Mouse (Mus musculus) cerebellum, postnatal 36 days (tissue): Measurements from ENCODE around the gene Gja5.

Experiments
- DNase-seq, 2 experiments: peaks; one replicate each; pipeline ENCODE4 v3.0.0; 2021 to 2022; ENCODE audit warnings: mixed read lengths in 2 of 2

Gene Gja5

DNA sequence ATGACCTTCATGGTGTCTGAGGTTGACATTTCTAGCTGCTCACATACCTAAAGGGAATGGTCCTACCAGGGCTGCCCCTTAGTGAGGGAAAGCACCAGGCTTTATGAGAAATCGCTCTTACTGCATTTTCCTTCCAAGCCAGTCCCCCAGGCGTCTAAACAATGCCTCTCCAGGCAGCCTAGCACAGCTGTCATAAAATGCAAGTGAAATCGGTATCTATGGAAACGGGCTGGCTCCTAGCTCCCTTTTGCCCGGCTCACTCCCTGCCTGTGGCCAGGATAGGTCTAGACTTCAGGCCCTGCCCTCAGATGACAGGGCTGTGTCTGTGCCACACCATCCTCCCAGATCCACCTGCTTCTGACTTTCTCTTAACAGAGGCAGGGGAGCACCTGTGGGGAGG, 33.1 kb downstream of the Gja5 start:
- no peak for DNase-seq

DNA sequence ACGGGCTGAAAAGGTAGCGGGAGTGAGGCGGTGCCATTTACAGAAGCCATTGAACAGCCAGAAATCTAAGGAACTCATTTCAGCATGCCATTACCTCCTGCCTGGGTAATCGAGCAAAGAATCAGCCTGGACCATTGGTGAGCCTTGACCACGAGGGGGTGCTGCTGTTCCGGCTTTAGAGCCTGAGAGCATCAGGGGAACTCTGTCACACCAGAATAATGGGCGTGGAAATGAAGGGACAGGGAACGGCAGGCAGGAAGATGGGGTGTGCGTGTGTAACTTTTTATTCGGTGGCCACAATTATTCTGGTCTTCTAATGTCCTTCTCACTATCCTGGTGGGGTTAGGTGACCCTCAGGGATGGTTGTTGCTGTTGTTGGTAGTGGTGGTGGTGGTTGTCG, 34.2 kb downstream of the Gja5 start:
- DNase-seq = peak; percentile 91 to 94

DNA sequence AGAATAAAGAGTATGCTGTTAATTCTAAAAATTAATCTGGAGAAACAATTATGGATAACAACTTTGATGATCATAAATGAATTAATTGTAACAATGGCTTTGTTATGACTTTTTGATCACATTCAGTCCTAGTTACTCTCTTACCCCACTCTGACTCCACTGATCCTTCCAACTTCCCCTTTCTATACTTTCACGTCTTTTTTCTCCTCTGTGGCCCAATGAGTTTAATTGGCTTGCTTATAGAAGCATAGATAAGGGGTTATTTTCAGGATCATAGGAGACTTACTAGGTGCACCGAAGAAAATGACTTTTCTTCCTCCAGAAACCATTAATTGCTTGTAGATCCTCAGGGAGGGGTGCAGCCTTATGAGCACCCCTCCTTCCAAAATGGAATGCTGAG, 38.2 kb downstream of the Gja5 start:
- DNase-seq = no peak

- DNase-seq = no peak
These were observed 49.2 kb downstream of the Gja5 start for GRCm38 (mm10) chr3:96953489-96954233.

- no peak for DNase-seq
These were observed 56.1 kb downstream of the Gja5 start for GRCm38 (mm10) chr3:96960597-96960996.

- DNase-seq = peak; percentile 11
These were observed 58.9 kb downstream of the Gja5 start for GRCm38 (mm10) chr3:96963088-96964034.

GRCm38 (mm10) chr3:96970986-96971385, 66.5 kb downstream of the Gja5 start:
- no peak for DNase-seq

- DNase-seq = no peak
These were observed 70.0 kb downstream of the Gja5 start for GRCm38 (mm10) chr3:96974467-96974866.

DNA sequence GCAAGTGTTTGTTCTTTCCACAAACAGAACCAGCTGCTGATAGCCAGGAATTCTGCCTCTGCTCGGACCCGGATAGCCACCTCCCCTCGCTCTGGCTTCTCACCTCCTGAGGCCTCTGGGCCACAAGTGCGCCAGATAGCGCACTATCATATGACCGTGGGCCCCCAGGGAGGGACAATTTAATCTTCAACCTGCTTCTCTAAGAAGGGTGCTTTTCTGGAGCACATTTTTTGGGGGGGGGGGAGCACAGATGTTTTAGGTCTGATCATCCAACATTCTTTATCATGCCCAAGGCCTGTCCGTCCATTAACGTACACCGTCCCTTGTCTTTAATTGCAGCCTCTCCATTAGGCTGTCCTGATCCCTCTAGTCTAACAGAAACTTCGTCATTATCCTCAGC, 71.1 kb downstream of the Gja5 start:
- DNase-seq = no peak

DNA sequence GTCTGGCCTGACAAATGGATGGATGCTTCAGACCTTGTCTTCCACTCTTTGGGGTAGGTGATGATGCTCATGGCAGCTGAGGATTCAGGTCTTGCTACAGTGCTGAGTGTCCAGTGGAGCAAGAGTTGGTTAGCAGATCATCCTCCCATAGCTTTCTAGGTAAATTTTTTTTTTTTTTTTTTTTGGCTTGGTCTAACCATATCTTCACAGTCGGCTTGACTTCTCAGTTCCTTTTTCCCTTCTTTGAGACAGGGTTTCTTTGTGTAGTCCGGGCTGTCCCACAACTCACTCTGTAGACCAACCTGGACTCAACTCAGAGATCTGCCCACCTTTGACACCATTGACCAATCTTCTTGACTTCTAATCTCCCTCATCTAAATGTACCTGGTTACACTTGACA, 73.0 kb downstream of the Gja5 start:
- DNase-seq = no peak

DNA sequence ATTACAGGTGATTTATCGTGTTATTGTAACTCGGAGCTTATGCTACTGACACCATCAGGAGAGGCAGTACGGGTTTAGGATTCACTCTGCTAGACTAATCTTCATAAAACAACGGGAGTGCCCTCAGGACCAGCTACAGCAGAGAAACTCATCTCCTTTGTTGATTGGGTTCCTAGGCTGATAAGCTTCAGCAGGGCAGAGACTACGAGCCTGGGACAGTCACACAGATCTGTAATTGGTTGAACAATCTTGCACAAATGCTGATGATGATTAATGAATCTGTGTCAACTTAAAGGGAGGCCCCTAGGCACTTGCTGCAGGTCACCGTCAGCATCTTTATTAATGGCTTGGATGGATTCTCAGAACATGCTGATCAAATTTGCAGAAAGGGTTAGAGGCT, 74.0 kb downstream of the Gja5 start:
- DNase-seq = no peak

DNA sequence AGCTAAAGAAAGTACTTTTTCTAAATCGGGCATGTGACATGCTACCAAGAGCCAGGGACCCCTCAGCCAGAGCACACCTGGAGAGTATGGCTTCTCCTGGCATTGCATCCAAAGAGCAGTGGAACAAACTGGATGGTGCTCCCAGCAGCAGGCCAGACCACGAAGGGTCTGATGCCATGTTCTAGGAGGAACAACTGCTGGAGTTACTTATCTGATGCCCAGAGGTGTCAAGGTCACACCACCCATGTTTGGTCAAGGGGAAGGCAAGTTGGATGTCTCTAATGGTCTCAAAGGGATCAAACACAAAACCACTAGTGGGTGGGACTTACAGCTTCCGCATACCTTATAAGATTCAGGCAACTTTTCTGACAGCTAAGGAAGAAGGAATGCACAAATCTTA, 74.5 kb downstream of the Gja5 start:
- no peak for DNase-seq

DNA sequence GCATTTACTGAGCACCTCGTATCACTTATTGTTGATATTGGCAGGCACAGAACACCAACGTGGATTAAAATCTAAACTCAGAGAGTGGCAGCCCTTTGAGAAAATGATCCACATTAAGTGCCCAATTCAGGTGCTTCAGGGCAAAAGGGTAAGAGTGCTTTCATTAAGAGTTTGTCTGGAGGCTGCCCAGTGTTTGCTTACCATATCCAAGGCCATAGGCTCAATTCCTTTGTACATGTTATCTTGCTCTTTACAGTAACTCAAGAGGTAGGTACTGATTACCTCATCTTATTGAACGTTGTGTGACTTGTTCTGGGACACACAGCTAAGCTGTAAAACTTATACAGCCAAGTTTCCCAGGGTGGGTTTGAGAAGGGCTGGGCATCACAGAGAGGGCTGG, 77.3 kb downstream of the Gja5 start:
- DNase-seq = no peak

GRCm38 (mm10) chr3:96982666-96983065, 78.2 kb downstream of the Gja5 start:
- DNase-seq = peak; percentile 51 to 66

GRCm38 (mm10) chr3:96992526-96992925, 88.0 kb downstream of the Gja5 start:
- no peak for DNase-seq

GRCm38 (mm10) chr3:96997770-96998169, 93.3 kb downstream of the Gja5 start:
- no peak for DNase-seq

- DNase-seq = peak; percentile 33 to 40
These were observed 98.6 kb downstream of the Gja5 start for GRCm38 (mm10) chr3:97003111-97003510.

DNA sequence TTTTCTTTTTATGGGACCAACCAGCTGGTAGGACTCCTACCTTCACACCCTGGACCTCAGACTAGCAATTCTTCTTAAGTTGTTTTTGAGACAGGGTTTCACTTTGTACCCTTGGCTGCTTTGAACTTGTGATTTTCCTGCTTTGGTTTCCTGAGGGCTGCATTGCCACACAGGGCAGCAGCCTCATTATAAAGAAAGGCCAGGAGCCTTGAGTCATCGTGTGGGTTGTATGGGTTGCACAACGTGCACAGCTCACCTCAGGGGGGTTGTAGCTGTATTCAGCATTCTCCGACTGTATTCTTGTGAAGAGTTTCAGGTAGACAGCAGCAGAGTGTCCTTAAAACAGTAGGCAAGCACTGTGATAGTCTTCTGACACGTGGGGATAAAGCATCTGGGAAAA, 100.0 kb downstream of the Gja5 start:
- no peak for DNase-seq

DNA sequence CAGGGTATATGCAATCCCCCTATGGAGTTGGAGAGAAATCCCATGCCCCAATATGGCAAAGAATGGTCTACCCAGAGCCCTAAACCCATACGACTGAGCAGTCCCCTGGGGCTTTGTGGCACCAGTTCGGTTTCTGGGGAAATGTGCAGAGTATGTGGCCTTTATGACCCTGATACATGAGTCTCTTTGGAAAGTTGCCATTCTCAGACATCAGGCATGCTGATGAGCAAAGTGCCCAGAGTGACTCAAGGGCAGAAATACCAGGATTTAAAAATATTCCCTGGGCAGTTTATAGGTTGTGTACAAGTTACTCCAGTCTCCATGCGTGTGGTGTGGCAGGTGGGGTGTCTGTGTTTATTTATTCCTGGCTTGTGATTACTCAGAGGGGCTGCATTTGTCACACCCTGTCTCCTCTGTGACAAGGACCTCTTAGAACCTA, 102.5 kb downstream of the Gja5 start:
- no peak for DNase-seq

GRCm38 (mm10) chr3:97025226-97025625, 120.7 kb downstream of the Gja5 start:
- no peak for DNase-seq

DNA sequence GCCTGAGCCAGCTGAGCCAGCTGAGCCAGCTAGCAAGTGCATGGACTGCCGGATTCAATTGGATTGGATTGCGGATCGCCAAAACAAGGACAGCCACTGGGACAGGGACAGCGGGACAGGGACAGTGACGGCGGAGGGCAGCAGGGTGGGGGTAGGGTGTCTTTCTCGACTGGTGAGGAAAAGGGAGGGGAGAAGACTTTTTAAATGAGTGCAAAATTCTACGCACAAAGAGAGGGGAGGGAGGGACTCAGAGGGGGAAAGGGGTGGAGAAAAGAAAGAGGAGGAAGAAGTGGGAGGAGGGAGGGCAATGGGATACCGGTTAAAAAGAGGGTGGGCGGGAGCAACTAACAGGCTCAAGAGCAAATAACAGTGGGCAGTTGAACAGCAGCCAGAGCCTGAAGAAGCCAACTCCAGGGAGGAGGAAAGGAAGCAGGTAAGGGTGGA, 127.6 kb downstream of the Gja5 start:
- no peak for DNase-seq

GRCm38 (mm10) chr3:97035558-97035957, 131.1 kb downstream of the Gja5 start:
- no peak for DNase-seq

DNA sequence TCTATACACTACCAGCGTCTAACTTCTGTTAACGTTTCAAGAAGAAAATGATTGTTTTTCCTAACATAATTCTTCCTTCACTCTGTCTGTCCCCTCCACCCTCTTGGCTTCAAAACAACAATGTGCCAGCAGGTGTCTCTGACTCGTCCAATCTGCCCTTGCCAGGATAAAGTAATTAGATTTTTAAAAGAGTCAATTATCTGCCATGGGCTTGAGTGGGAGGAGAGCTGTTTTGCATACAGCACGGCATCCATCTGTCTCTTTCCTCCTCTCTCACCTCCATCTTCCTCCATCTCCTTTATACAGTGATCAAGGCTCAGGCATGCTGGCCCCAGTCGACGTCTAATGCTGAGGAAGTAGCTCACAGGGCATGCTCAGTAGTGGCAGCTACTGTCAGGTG, 132.6 kb downstream of the Gja5 start:
- DNase-seq = no peak

DNA sequence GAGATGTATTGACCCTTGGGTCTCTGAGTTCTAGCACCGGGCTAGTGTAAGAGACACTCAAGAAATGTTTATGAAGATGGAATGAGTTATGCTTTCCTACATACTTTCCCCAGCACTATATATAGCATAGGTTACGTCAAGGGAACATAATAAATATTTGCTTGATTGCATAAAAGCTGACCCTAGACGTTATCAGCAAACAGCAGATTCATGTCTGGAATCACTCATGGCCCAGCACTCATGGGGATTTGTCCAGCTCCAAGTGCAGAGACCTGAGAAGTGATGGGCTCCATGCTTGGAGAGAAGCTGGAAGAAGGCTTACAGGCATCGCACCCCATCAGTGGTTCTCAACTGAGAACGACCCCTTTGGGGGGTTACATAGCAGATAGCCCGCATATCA, 135.2 kb downstream of the Gja5 start:
- DNase-seq = no peak
